Mouse (Mus musculus): Measurements from ENCODE around the gene Syne1.

DNA sequence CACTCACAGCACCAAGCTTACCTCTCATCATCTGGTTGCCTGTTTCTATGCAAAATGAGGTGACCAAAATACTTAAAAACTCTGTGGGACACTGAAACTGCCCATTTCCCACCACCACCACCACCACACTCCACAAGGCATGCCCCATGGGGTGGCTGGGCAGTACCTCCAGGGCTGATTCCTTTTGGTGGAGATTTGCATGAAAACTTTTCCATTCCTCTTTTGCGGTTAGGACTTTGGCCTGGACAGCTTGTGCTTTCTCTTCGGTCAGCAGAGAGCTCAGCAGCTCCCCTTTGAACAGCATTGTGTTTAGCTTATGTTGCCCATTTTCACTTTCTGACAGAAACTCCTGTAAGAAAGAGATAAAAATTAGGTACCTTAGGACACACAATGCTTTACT lies 280.6 kb downstream of the Syne1 start:
- TF ChIP-seq CTCF (IDR thresholded peaks at IDR 0.05; ENCODE audit: insufficient read depth, low read depth, low read length) (no peak), POLR2A (IDR thresholded peaks at IDR 0.05; ENCODE audit: insufficient read depth, low read depth, low read length) (no peak)
